Mouse (Mus musculus) G1E-ER4 (cell line): Measurements from ENCODE around the gene Adra2c. TPM values are rescaled to one million over a fixed set of nuclear protein-coding genes. Genes with fewer than 3 reads are reported as not detected.

Experiments
- GATA1 ChIP-seq: IDR thresholded peaks from one replicate; pipeline ENCODE4 v1.8.0; 2012; ENCODE audit warnings: low read length, inconsistent platforms
- polyA plus RNA-seq: library from polyadenylated mRNA; stranded (reverse); fragments of >175 nt; gene quantifications from 2 replicates; pipeline ENCODE4 v1.2.3, GENCODE M21; 2012

Gene Adra2c
- polyA plus RNA-seq, 1 experiment, result not detected

DNA sequence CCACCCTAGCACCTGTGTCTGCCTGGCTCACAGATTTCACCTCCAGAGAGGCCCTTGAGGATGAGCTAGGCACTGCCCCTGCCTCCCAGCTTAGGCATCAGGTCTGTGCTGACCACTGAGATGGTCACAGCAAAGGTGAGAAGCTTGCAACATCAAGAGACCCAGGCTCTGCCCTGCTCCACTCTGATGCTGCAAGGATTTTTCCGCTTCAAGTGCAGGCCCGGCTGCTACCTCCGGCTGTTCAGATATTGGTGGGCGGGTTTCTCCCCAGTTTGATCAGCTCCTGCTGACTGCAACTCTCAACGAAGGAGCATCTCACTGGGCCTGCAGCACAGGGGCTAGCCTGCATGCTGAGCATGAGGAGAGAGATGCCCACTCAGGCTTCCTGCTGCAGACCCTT is 8.1 kb downstream of the Adra2c start:
- no peak for TF ChIP-seq GATA1

DNA sequence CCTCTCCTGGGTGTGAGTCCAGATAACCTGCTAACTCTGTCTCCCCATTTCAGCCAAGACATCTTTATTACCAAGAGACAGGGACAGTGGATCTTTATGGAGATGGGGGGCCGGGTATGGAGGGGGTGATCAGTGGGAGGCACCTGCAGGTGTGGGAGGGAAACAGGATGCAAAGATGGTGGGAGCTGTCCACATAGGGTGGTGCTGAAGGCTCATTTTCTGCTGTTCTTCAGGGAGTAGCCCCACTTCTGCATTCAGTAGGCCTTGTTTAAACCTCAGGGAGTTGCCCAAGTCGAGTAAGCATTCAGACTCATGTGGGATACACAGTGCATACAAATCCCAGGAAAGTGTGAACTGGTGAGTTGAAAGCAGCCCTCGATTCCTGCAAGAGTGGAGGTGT is 21.5 kb downstream of the Adra2c start:
- no peak for TF ChIP-seq GATA1

DNA sequence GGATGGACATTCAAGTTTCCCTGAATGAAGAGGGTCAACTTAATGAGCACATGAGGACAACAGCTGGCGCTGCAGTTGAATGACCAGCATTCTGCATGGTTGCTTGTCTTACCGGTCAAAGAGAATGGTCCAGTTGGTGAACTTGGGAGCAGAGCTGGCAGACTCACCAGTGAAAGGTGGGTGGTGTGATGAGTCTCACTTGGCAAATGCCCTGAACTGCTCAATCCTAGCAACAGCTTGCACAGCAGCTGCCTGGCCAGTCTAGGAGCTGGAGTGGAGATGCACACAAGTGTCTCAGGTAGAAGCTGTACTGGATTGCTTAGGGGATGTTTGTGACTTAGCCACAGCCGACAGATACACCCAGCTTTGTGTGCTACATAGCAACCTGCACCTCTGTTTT is 26.1 kb downstream of the Adra2c start:
- no peak for TF ChIP-seq GATA1

DNA sequence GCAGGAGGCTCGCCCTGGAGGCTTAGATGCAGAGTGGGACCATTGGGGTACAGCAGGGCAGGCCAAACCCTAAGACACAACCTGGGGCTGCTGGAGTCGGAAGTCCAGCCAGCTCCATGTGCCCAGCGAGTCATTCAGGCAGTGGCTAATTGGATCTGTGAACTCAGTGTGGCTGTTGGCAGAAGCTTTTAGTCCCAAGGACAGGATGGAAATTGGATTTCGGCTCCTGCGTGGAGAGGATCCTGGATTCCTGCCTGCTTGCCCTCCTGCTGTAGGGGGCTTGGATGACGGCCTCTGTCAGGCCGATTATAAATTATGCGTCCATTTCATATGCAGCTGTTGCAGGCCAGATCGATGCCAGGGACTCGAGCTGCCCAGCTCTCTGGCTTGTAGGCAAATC is 27.2 kb downstream of the Adra2c start:
- no peak for TF ChIP-seq GATA1

DNA sequence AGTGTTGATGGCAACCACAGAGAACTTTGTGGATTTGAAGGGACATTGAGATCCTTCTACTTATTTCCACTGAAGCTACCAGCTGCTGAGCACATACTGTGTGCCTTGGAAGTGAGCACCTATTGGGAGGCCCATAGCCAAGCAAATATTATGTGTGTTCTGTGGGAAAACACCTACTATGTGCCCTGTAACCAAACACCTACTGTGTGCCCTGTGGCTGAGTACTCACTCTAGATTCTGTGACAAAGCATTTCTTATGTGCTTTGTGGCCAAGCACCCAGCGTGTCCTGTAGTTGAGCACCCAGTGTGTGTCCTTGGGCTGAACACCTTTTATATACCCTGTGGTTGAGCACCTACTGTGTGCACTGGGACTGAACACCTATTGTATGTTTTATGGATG is 28.6 kb downstream of the Adra2c start:
- no peak for TF ChIP-seq GATA1

DNA sequence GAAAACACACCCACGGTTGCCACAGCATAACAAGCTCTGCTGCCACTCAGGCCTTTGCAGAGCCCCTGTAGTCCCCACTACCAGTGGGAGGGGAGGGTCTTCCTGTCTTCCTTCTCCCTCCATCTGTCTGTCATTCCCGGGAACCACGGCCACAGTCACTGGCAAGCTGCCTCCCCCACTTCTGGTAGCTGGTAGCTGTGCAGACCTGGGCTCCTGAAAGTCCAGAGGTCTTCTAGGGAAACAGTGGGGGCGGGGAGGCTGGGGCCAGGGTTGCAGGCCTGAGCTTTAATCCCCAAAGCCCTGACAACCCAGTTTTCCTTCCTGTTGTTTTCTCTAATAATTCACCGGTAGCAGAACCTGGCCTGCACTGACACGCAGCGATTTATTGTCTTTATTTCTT is 31.7 kb downstream of the Adra2c start:
- no peak for TF ChIP-seq GATA1

DNA sequence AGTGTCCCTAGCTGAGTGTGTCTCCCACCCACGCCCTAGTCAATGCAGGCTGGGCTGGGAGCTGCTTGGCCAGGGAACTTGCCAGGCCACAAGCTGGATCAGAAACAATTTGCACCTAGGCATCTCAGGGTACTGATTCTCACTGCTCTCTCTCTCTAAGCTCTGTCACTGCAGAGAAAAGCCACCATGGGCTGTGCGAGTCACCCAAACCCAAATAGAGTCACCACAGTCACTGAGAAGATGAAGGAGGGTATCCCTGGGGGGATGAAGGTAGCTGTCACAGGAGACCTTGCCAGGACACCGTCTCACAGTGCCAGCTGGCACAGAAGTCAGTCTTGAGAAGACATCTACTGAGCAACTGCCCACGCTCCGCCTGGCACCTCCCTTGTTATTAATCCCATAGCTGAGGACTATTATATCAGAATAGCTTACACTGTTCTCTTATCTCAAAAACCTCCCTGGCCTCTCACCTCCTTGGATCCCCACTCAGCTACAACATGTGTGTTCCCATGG is 33.7 kb downstream of the Adra2c start:
- TF ChIP-seq GATA1, result no peak

DNA sequence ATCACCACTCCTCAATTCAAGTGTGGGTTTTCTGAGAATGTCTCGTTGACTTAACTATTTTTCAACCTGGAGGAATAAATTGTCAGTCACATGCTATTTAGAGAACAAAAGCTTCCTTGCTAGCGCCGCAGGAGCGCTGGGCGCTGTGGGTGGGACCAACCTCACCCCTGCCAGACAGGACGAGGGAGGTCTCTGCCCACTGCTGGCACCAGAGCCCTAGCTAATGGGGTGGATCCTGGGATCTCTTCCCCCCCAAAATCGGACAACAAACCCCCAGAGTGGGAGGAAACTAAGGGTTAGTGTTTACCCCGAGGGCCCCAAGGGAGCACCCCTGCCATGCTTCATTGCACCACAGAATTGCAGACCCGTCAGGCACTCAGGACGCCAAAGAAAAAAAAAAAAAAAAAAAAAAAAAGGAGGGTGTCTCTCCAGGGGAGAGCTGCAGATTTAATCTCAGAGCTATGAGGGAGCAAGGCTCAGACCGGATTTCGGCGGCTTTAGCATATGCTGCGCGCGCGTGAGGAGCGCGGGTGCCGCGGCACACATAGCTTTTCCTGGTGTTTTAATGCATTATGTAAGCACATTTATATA is 35.2 kb downstream of the Adra2c start:
- no peak for TF ChIP-seq GATA1

DNA sequence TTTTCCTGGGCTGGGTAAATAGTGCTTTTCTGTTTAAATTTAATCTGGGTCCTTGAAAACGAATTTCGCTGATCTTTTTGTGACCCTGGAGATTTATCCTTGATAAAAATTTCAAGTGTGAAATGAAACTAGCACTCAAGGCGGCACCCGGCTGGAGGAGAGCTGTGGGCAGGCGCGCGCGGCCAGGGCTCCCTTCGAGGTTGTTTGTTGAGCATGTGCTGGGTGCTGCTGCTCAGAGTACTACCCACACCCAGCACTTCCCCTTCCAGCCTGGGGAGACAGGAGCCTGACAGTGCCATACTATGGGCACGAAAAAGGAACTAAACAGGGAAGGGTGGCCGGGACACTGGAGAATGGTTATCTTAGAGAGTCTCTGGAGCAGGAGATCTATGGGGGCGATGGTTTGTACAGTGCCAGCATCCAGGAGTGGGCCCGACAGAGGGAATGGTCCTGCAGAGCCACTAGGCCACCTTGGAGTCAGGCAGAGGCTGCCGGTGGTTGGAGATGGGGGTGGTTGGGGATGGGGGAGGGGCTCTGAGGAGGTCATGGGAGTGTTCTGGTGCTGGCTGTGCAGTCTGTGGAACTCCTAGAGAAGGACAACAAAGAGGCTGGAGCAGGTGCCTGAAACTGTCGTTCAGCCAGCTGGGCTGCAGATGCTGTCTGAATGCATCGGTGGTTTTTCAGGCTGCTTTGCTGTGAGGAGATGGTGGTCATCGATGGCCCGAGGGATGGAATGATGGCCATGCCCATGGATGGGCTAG is 35.9 kb downstream of the Adra2c start:
- TF ChIP-seq GATA1, result no peak

DNA sequence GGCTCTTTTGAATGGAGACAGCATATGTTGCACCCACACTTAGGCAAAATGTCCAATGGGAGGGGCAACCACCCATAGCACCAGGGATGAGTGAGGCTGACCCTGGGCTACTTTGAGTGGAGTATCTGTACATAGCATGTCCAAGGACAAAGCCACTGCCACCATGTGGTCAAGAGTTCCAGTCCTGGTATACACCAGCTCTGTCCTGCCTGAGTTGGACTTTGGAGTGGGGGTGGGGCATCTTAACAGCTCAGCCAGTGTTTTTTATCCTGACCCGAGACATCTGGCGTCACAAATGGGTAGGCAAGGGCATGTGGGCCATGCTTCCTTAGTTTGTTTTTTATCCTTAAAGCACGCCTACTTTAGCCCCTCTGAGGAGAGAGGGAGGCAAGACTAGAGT is 36.5 kb downstream of the Adra2c start:
- no peak for TF ChIP-seq GATA1

DNA sequence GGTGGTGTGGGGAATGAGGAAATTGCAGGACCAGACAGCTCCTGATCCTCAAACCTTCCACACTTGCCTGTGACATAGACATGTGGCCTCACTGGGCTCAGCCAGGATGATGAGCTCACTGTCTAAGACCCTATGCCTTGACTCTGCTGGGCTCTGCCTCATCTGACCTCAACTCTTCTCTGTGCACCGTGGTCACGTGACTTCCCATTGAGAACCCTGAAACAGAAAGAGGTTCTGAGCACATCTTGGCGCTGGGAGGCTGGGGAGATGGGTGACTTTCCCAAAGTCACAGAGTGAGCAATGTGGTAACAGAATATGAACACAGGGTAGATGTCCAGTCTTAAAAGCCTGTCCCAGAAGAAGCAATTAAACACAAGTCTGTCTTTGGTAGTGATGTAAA is 37.1 kb downstream of the Adra2c start:
- TF ChIP-seq GATA1, result no peak

DNA sequence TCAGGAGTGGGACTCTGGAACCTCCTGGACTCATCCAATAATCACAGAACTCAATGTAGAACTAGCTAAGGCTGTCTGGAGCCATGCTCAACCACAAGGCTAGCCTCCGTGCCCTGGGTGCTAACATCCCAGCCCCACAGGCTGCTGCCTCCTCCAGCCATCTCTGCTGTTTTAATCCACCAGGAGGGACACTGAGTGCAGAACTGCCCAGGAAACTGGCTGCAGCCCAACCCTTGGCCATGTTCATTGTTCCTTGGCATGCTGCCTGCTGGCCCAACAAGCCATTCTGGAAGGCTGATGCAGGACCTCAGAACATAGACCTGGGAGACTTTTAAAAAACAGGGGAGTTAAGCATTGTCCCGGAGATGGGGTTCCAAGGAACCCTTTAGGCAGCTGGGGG is 42.5 kb downstream of the Adra2c start:
- TF ChIP-seq GATA1, result no peak

DNA sequence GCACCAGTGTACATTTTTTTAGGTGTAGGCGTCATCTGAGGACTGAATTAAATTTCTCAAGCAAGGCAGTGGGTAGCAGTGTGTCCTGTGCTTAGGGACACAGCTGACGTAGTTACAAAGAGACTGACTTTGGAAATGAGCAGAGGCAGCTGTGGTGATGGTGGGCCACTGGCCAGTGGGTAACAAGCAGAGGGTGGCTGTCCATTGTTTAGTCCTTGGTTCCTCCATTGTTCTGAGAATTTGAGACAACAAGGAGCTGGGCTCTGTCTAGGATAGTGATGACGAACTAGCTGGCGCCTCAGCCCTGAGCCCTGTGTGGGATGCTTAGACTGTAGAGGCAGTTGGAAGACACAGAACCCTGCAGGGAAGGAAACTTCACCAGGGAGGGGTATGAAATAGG is 52.7 kb downstream of the Adra2c start:
- no peak for TF ChIP-seq GATA1

Other genes starting within 250 kb of the Adra2c start
- gene Hgfac, start 236.8 kb upstream of the Adra2c start, polyA plus RNA-seq, result not detected in 2 replicates
- gene Dok7, start 221.6 kb upstream of the Adra2c start, polyA plus RNA-seq, result not detected in 2 replicates
- 10.8 and 29.0 TPM in 2 replicates for gene Lrpap1, start 172.6 kb upstream of the Adra2c start, polyA plus RNA-seq
- not detected in 2 replicates for gene Hmx1, start 110.8 kb downstream of the Adra2c start, polyA plus RNA-seq
- gene Cpz, start 247.4 kb downstream of the Adra2c start, polyA plus RNA-seq, result 0.78 and 1.9 TPM in 2 replicates